8 mouse cellular contexts compared by ENCODE assay signal in the genomic region with DNA sequence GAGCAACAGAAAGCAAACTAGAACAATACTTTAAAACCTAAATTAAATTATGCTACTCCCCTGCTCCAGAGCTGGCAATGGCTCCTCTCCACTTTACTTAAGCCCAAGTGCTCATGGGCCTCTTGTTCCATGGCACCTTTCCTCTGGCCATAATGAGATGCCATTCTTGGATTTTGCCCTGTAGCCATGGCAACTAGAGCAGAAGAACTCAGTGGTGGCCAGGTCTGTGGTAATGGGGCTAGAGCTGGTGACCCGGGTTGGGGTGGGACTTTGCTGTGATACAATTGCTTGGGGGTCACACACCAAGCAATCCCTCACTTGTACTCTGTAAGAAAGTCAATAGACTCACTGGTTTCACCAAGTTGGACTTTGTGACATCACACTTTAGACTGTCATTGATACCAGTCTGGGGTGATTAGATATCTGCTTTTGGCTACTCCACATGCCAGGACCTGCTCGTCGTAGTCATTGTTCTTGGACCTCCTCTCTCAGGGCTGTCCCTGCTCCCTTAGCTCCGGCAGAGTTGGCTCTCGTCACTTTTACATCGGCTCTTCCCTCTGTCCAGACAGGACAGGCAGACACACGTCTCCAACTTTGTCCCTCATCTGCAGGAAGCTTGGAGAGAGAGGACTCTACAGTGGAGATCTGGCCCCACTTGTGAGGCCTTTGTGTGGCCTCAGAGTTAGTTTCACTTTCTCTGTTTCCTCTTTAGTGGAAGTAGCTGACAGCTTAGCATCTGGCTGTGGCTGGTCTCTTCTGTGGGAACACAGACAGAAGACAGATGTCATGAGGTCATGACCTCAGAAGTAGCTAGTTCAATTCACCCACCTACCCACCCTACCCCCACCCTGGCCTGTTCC. TPM values are rescaled to one million over a fixed set of nuclear protein-coding genes. Genes with fewer than 3 reads are reported as not detected.
DNase-seq lines count a peak whose midpoint lies in the region; ATAC-seq and TF ChIP-seq lines count a peak whose summit lies in the region.

No protein-coding gene starts in this region.

- H3K27me3 ChIP-seq in spleen, adult 2 months (ENCODE audit: control insufficient read depth, insufficient read depth, low read length): no peaks in the 10 kb centered on the region
- H3K27me3 ChIP-seq in heart, embryonic 15.5 days: no peaks in the 10 kb centered on the region

- no peaks in the 10 kb centered on the region for H3K9me3 ChIP-seq in heart, embryonic 15.5 days (replicated peaks)

- ATAC-seq in heart, embryonic 15.5 days (replicated peaks; ENCODE audit: insufficient number of reproducible peaks, insufficient read depth, low FRiP score, low read depth): peak; percentile 49; the same call in 1 of the 2 replicates
- no peak for ATAC-seq in frontal cortex, adult (ENCODE audit: low TSS enrichment)

- peaks cover 43% of the 10 kb centered on the region for H3K4me1 ChIP-seq in spleen, adult 2 months (ENCODE audit: control insufficient read depth, insufficient read depth, insufficient read length)
- H3K4me1 ChIP-seq in heart, embryonic 15.5 days (replicated peaks): peaks cover 19% of the 10 kb centered on the region
- peaks cover 17% of the 10 kb centered on the region for H3K4me1 ChIP-seq in lung, adult 2 months (ENCODE audit: control insufficient read depth, insufficient read depth, low read length)

- TF ChIP-seq CTCF in spleen, adult 2 months (IDR thresholded peaks at IDR 0.05; ENCODE audit: extremely low read depth, insufficient read depth, insufficient read length, insufficient replicate concordance): no peak
- TF ChIP-seq CTCF in lung, adult 2 months (IDR thresholded peaks at IDR 0.05; ENCODE audit: insufficient read depth, low read length): no peak

- H3K4me3 ChIP-seq in spleen, adult 2 months (ENCODE audit: extremely low read depth, insufficient read depth, insufficient read length): peak overlapping the region; percentile 24; the same call in 1 of the 2 replicates
- H3K4me3 ChIP-seq in heart, embryonic 15.5 days: peak overlapping the region; percentile 30
- H3K4me3 ChIP-seq in lung, adult 2 months (replicated peaks; ENCODE audit: extremely low read depth, low read depth, low read length): peak overlapping the region; percentile 47

- H3K36me3 ChIP-seq in spleen, adult 2 months (ENCODE audit: control insufficient read depth, insufficient read depth, low read length): no peaks in the 10 kb centered on the region
- H3K36me3 ChIP-seq in heart, embryonic 15.5 days: no peaks in the 10 kb centered on the region

- H3K9ac ChIP-seq in heart, embryonic 15.5 days: peak overlapping the region; percentile 37; the same call in 1 of the 2 replicates

- TF ChIP-seq POLR2A in spleen, adult 2 months (IDR thresholded peaks at IDR 0.05; ENCODE audit: low read depth, low read length): no peak
- TF ChIP-seq POLR2A in lung, adult 2 months (IDR thresholded peaks at IDR 0.05; ENCODE audit: borderline replicate concordance, extremely low read depth, low read depth, low read length): no peak

- peak overlapping the region; percentile 56 for H3K4me2 ChIP-seq in heart, embryonic 15.5 days

- WGBS in spleen, adult 2 months: 27% methylated on average over 7 of the region's 7 CpGs
- WGBS in heart, embryonic 15.5 days: 16% methylated on average over 7 of the region's 7 CpGs
- WGBS in lung, adult 2 months: 18% methylated on average over 7 of the region's 7 CpGs

- peak overlapping the region; percentile 74 for H3K27ac ChIP-seq in spleen, adult 2 months (ENCODE audit: insufficient read depth, low read length)
- H3K27ac ChIP-seq in heart, embryonic 15.5 days: peak overlapping the region; percentile 69

- no peak for DNase-seq in spleen, adult 2 months (ENCODE audit: low read depth in 1 of 2, low spot score in 2 of 2)
- DNase-seq in spleen, adult 12 weeks (ENCODE audit: low spot score): no peak
- no peak for DNase-seq in lung, adult 2 months
- DNase-seq in thymus, postnatal 25 days: peak; percentile 37
- no peak for DNase-seq in frontal cortex, postnatal 36 days (ENCODE audit: low spot score in 2 of 2)
- DNase-seq in layer of hippocampus, adult 9-11 months: no peak

RNA-seq across cellular contexts. Expression of gene Tgm2, which starts 13.4 kb away (rescaled TPM):
- polyA plus RNA-seq in spleen, adult 2 months (2012; rRNA removed): 53.3 and 66.9 TPM in 2 replicates
- polyA plus RNA-seq in heart, embryonic 15.5 days (2015; fragmentation: Nextera tagmentation; extraction: Ambion mirVana): 208 and 228 TPM in 2 replicates
- 285 and 297 TPM in 2 replicates for polyA plus RNA-seq in lung, adult 2 months (2012; rRNA removed)
